Mouse (Mus musculus): ENCODE results near the gene Cdk5rap2.

DNA sequence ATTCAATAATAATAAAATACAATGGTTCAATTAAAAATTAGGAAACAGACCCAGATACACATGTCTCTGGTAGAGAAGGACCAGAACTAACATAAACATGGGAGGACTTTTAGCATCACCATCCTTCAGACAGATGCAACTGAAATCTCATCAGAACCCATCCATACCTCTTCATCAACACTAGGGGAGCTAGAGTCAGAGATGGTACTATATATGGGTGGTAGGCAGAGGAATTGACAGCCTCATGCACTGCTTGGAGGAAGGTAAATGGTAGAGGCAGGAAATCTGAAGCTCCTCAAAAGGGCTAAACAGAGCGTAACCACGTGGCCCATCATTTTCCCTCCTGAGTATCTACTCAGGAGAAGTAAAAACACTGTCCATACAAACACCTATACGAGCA lies 132.2 kb downstream of the Cdk5rap2 start:
- TF ChIP-seq CTCF (IDR thresholded peaks at IDR 0.05; ENCODE audit: extremely low read depth, insufficient read depth, insufficient read length, insufficient replicate concordance) (no peak), POLR2A (IDR thresholded peaks at IDR 0.05; ENCODE audit: low read depth, low read length) (no peak)
